Mouse (Mus musculus): ENCODE results near the gene Flg. TPM values are rescaled to one million over a fixed set of nuclear protein-coding genes. Genes with fewer than 3 reads are reported as not detected.

The Flg gene
- not detected in 2 replicates for polyA plus RNA-seq (2015; fragmentation: Nextera tagmentation; extraction: Ambion mirVana)

DNA sequence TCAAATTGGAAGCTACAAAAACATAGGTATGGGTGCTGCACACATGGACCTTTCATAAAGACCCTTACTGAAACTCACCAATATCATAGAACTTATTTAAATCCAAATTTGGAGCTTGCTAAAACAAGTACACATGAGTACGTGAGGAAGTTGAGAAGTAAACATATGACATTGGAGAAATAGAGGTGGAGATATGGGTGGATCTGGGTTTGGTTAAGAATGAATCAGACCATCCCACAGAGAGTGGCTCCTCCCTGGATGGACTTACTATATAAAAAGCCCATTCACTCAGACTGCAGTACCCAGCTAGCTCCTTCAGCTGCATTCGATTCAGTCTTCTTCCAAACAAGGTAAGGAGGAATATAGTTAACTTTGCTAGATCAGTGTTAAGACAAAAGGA, at the start of gene Flg:
Flg (plus strand) TSS at position 301 of the 400 bp plus-strand sequence.
- Histone ChIP-seq H3K4me3 (no peak within 1 kb of the TSS), H3K4me2 (no peak within 1 kb of the TSS), H3K27me3 (replicated peaks) (no peaks in the 10 kb centered on the region), H3K9me3 (no peaks in the 10 kb centered on the region), H3K36me3 (no peaks in the 10 kb centered on the region), H3K9ac (no peak within 1 kb of the TSS), H3K4me1 (no peaks in the 10 kb centered on the region), H3K27ac (replicated peaks) (no peak within 1 kb of the TSS)
- WGBS: 85% methylated on average over 2 of the region's 2 CpGs
- ATAC-seq (ENCODE audit: extremely low read depth, insufficient number of reproducible peaks, low FRiP score, low TSS enrichment): no peak

DNA sequence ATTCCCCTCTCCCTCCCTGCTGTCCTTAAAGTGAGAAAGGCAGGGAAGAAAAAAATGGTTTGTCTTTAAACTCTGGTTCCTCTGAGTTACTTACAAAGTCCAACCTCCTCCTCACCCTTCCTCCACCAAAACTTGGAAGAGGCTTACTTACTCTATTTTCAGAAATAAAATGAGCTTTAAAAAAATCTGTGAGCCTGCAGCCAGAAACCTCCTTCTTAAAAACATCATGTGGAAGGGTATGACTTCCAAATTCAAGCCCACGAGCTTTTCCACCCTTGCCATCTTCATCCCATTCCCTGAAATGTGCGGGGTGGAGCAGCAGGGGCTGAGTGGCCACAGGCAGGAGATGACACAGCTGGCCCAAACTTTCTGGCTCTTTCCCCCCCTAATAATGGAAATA, 24.2 kb downstream of the Flg start:
- Histone ChIP-seq H3K9me3 (no peaks in the 10 kb centered on the region), H3K36me3 (no peaks in the 10 kb centered on the region), H3K4me1 (no peaks in the 10 kb centered on the region), H3K27me3 (replicated peaks) (no peaks in the 10 kb centered on the region), H3K9ac (no peak overlapping the region), H3K27ac (replicated peaks) (no peak overlapping the region), H3K4me3 (no peak overlapping the region), H3K4me2 (no peak overlapping the region)
- no peak for ATAC-seq (ENCODE audit: extremely low read depth, insufficient number of reproducible peaks, low FRiP score, low TSS enrichment)
- WGBS: 68% methylated on average over 2 of the region's 2 CpGs

- Histone ChIP-seq H3K36me3 (no peaks in the 10 kb centered on the region), H3K9ac (no peak overlapping the region), H3K9me3 (peaks cover 7% of the 10 kb centered on the region; the same call in 1 of the 2 replicates), H3K4me3 (no peak overlapping the region), H3K4me1 (no peaks in the 10 kb centered on the region), H3K4me2 (no peak overlapping the region), H3K27ac (replicated peaks) (no peak overlapping the region), H3K27me3 (replicated peaks) (no peaks in the 10 kb centered on the region)
- WGBS: 73% methylated on average over 6 of the region's 6 CpGs
- no peak for ATAC-seq (ENCODE audit: extremely low read depth, insufficient number of reproducible peaks, low FRiP score, low TSS enrichment)
Observed at GRCm38 (mm10) chr3:93299832-93300231, 26.5 kb downstream of the Flg start.

DNA sequence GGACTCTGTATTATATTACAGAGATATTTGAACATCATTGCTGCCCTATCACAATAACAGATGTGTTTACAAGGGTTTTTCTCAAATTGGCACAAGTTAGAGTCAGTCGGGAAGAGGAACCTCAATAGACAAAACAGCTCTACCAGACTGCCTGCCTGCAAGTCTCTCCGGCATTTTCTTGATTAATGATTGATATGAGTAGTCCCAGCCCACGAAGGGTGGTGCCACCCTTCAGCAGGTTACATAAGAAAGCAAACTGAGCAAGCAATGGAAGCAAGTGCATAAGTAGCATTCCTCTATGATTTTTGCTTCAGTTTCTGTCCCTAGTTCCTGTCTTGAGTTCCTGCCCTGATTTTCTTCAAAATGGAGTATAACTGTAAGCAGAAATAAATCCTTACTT, 28.6 kb downstream of the Flg start:
- Histone ChIP-seq H3K27me3 (replicated peaks) (no peaks in the 10 kb centered on the region), H3K9ac (no peak overlapping the region), H3K36me3 (no peaks in the 10 kb centered on the region), H3K4me3 (no peak overlapping the region), H3K4me2 (no peak overlapping the region), H3K9me3 (peaks cover 7% of the 10 kb centered on the region; the same call in 1 of the 2 replicates), H3K4me1 (no peaks in the 10 kb centered on the region), H3K27ac (replicated peaks) (no peak overlapping the region)
- no peak for ATAC-seq (ENCODE audit: extremely low read depth, insufficient number of reproducible peaks, low FRiP score, low TSS enrichment)
- 74% methylated on average over 3 of the region's 3 CpGs for WGBS

DNA sequence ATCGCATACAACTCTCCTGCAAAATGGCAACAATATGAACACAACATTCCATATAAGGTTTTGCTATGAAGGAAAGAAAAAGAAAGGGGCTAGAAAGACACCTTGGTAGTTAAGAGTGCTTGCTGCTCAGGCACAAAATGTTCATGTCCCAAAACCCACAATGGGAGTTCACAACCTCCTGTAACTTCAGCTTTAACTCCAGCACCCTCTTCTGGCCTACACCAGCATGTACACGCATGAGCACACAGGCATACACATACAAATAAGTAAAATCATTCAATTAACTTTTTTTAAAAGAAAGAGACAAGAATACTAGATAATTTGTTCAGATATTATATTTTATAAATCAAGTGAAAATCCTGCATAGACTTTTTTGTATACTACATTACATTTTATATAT, 32.8 kb downstream of the Flg start:
- H3K9me3 ChIP-seq: peaks cover 7% of the 10 kb centered on the region; the same call in 1 of the 2 replicates
- ATAC-seq (ENCODE audit: extremely low read depth, insufficient number of reproducible peaks, low FRiP score, low TSS enrichment): no peak
- no peaks in the 10 kb centered on the region for H3K4me1 ChIP-seq
- no peaks in the 10 kb centered on the region for H3K36me3 ChIP-seq
- H3K9ac ChIP-seq: no peak overlapping the region
- H3K4me3 ChIP-seq: no peak overlapping the region
- no peaks in the 10 kb centered on the region for H3K27me3 ChIP-seq (replicated peaks)
- no peak overlapping the region for H3K4me2 ChIP-seq
- H3K27ac ChIP-seq (replicated peaks): no peak overlapping the region
- 86% methylated on average over 2 of the region's 2 CpGs for WGBS

DNA sequence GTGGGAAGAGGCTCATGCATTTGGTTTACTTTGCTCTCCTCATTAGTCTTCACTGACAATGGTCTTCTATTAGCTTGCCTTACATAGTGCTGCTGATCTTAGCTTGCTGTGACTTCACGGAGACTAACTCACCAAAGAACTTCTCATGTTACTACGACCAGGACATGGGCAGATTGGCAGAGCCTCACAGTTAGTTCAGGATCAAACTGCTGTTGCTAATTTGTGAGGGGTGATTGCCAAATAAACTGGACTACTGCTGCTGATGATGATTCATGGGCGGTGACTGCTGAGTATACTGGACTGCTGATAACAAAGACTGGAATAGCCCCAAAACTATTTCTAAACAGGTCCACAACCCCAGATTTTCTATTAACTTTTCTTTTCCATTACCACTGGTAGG, 38.0 kb downstream of the Flg start:
- Histone ChIP-seq H3K4me2 (no peak overlapping the region), H3K27me3 (replicated peaks) (no peaks in the 10 kb centered on the region), H3K9me3 (no peaks in the 10 kb centered on the region), H3K4me1 (no peaks in the 10 kb centered on the region), H3K9ac (no peak overlapping the region), H3K4me3 (no peak overlapping the region), H3K36me3 (no peaks in the 10 kb centered on the region), H3K27ac (replicated peaks) (no peak overlapping the region)
- no peak for ATAC-seq (ENCODE audit: extremely low read depth, insufficient number of reproducible peaks, low FRiP score, low TSS enrichment)
- WGBS: 61% methylated on average over 3 of the region's 3 CpGs

- Histone ChIP-seq H3K36me3 (no peaks in the 10 kb centered on the region), H3K4me2 (no peak overlapping the region), H3K27me3 (replicated peaks) (no peaks in the 10 kb centered on the region), H3K9me3 (no peaks in the 10 kb centered on the region), H3K9ac (no peak overlapping the region), H3K4me3 (no peak overlapping the region), H3K4me1 (no peaks in the 10 kb centered on the region), H3K27ac (replicated peaks) (no peak overlapping the region)
- 76% methylated on average over 1 of the region's 1 CpGs for WGBS
- ATAC-seq (ENCODE audit: extremely low read depth, insufficient number of reproducible peaks, low FRiP score, low TSS enrichment): no peak
Observed at GRCm38 (mm10) chr3:93314388-93314787, 41.1 kb downstream of the Flg start.

GRCm38 (mm10) chr3:93319449-93319848, 46.1 kb downstream of the Flg start, which contains the start of gene Hrnr:
Gene Hrnr (plus strand): TSS chr3:93319749.
- no peaks in the 10 kb centered on the region for H3K9me3 ChIP-seq
- no peaks in the 10 kb centered on the region for H3K4me1 ChIP-seq
- H3K36me3 ChIP-seq: no peaks in the 10 kb centered on the region
- H3K27me3 ChIP-seq (replicated peaks): no peaks in the 10 kb centered on the region
- H3K4me2 ChIP-seq: no peak within 1 kb of the TSS
- 69% methylated on average over 2 of the region's 2 CpGs for WGBS
- no peak within 1 kb of the TSS for H3K4me3 ChIP-seq
- no peak for ATAC-seq (ENCODE audit: extremely low read depth, insufficient number of reproducible peaks, low FRiP score, low TSS enrichment)
- no peak within 1 kb of the TSS for H3K27ac ChIP-seq (replicated peaks)
- no peak within 1 kb of the TSS for H3K9ac ChIP-seq

- no peaks in the 10 kb centered on the region for H3K9me3 ChIP-seq
- H3K9ac ChIP-seq: no peak overlapping the region
- H3K4me3 ChIP-seq: no peak overlapping the region
- H3K4me1 ChIP-seq: no peaks in the 10 kb centered on the region
- H3K27ac ChIP-seq (replicated peaks): no peak overlapping the region
- H3K36me3 ChIP-seq: no peaks in the 10 kb centered on the region
- H3K27me3 ChIP-seq (replicated peaks): no peaks in the 10 kb centered on the region
- no peak for ATAC-seq (ENCODE audit: extremely low read depth, insufficient number of reproducible peaks, low FRiP score, low TSS enrichment)
- no peak overlapping the region for H3K4me2 ChIP-seq
Observed at GRCm38 (mm10) chr3:93337749-93338148, 64.4 kb downstream of the Flg start.

- H3K4me3 ChIP-seq: no peak overlapping the region
- H3K4me2 ChIP-seq: no peak overlapping the region
- 81% methylated on average over 4 of the region's 4 CpGs for WGBS
- no peak for ATAC-seq (ENCODE audit: extremely low read depth, insufficient number of reproducible peaks, low FRiP score, low TSS enrichment)
- no peak overlapping the region for H3K27ac ChIP-seq (replicated peaks)
- H3K27me3 ChIP-seq (replicated peaks): no peaks in the 10 kb centered on the region
- no peaks in the 10 kb centered on the region for H3K4me1 ChIP-seq
- no peak overlapping the region for H3K9ac ChIP-seq
- H3K9me3 ChIP-seq: no peaks in the 10 kb centered on the region
- no peaks in the 10 kb centered on the region for H3K36me3 ChIP-seq
Observed at GRCm38 (mm10) chr3:93340021-93340420, 66.7 kb downstream of the Flg start.
